Mouse (Mus musculus) bone marrow, adult 2 months (tissue): Measurements from ENCODE around the gene Bgn.

Source experiments
- CTCF ChIP-seq: fragments of 200-500 bp; IDR thresholded peaks from 2 replicates; pipeline ENCODE4 v1.5.1; 2011; ENCODE audit warnings: low read length, control low read depth; ENCODE audit not compliant: control insufficient read depth, insufficient read depth
- POLR2A ChIP-seq: fragments of 200-500 bp; IDR thresholded peaks from 2 replicates; pipeline ENCODE4 v1.6.1; 2011; ENCODE audit warnings: low read depth, mild to moderate bottlenecking, control low read depth, low read length, borderline replicate concordance; ENCODE audit not compliant: control insufficient read depth

DNA sequence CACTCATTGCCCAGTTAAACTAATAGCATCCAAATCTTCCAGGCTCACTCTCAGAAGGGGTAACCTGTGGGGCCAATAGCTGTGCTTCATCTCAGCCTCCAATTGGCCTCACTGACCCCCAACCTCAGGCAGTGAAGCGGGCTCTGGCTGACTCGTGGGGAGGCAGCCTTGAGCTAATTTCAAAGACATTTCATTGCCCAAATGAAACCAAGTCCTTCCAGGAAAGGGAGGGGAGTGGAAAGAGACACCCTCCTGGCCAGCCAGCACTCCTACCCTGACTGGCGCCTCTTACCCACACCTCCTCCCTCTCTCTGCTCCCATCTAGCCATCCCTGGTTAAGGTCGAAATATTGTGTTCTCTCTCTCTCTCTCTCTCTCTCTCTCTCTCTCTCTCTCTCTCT lies 6.8 kb downstream of the Bgn start:
- no peak for TF ChIP-seq CTCF
- TF ChIP-seq POLR2A = no peak
